Mouse (Mus musculus): ENCODE measurements at regions not wholly inside any gene's neighbourhood (a gene's known extent, or its start where the extent isn't known, plus 50 kb on each side); places are given as distances from the start of the nearest gene placed in this dataset.

DNA sequence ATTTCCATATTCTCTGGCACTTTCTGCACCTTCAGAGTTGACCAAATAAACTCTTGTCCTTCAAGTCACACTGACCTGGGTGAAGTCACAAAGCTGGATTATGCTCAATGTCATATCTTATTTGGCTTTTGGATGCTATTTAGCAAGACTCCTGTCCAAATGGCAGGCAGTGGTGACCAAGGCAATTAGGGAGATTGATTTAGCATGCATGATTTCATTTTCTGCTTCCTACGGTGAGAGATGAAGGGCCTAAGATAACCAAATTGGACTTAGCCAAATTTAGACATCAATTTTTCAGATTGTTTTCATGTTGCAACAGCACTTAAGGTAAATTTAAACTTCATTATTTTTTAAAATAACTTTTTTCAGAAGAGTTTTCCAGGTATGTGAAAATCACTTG, 98.1 kb downstream of the Otol1 start:
- TF ChIP-seq CTCF (IDR thresholded peaks at IDR 0.05) = no peak
- TF ChIP-seq EP300 (IDR thresholded peaks at IDR 0.05) = no peak

All from lung, postnatal 0 days (tissue).